Mouse (Mus musculus) liver, embryonic 14.5 days (tissue): Measurements from ENCODE around the gene Thegl. TPM values are rescaled to one million over a fixed set of nuclear protein-coding genes. Genes with fewer than 3 reads are reported as not detected.

Experiments used
- ATAC-seq: fragments of 200-750 bp; cut with Nextera tagmentation; 2 replicates; pipeline ENCODE4 v1.8.0; 2017; ENCODE audit warnings: moderate number of reproducible peaks, mild to moderate bottlenecking, moderate library complexity; ENCODE audit not compliant: insufficient read depth
- DNase-seq, 3 experiments: peaks; one replicate each; pipeline ENCODE4 v3.0.0-alpha.2; 2012 to 2013; ENCODE audit warnings: low read depth in 3 of 3, low spot score in 3 of 3
- H3K27ac ChIP-seq: fragments of 300-500 bp; sonication (generic); 2 replicates; pipeline ENCODE4 v1.5.1; 2014; ENCODE audit warnings: moderate library complexity, mild to moderate bottlenecking, control low read depth, inconsistent platforms
- H3K27me3 ChIP-seq: fragments of 300-500 bp; sonication (generic); 2 replicates; pipeline ENCODE4 v1.6.1; 2014; ENCODE audit warnings: mild to moderate bottlenecking, low read length, moderate library complexity; ENCODE audit not compliant: control insufficient read depth, insufficient read depth
- H3K36me3 ChIP-seq: fragments of 300-500 bp; sonication (generic); replicated peaks from 2 replicates; pipeline ENCODE4 v1.6.1; 2014; ENCODE audit warnings: low read depth; ENCODE audit not compliant: control insufficient read depth, insufficient read depth
- H3K4me1 ChIP-seq, 2 experiments: fragments of 200-500 bp in 1 of 2; fragments of 300-500 bp in 1 of 2; sonication (generic) in 1 of 2; replicated peaks; 2 replicates each; pipeline ENCODE4 v1.6.1; 2012 to 2014; ENCODE audit warnings: antibody characterized with exemption in 1 of 2, inconsistent platforms in 1 of 2, low read length in 1 of 2; ENCODE audit not compliant: control insufficient read depth in 2 of 2, insufficient read depth in 2 of 2
- H3K4me2 ChIP-seq: fragments of 300-500 bp; sonication (generic); 2 replicates; pipeline ENCODE4 v1.6.1; 2014; ENCODE audit warnings: low read depth, mild to moderate bottlenecking, control low read depth, moderate library complexity
- H3K4me3 ChIP-seq, 2 experiments: fragments of 200-500 bp in 1 of 2; fragments of 300-500 bp in 1 of 2; sonication (generic) in 1 of 2; 2 replicates each; pipeline ENCODE4 v1.5.1; 2012 to 2014; ENCODE audit warnings: low read depth in 2 of 2, low read length in 2 of 2, mild to moderate bottlenecking in 2 of 2, control low read depth in 1 of 2, inconsistent platforms in 1 of 2, moderate library complexity in 1 of 2; ENCODE audit not compliant: insufficient read depth in 1 of 2
- H3K9ac ChIP-seq: fragments of 300-500 bp; sonication (generic); replicated peaks from 2 replicates; pipeline ENCODE4 v1.6.1; 2014; ENCODE audit warnings: mild to moderate bottlenecking, control low read depth, moderate library complexity
- H3K9me3 ChIP-seq: fragments of 300-500 bp; sonication (generic); 2 replicates; pipeline ENCODE4 v1.6.1; 2016; ENCODE audit warnings: low read length, mixed read lengths; ENCODE audit not compliant: control insufficient read depth
- CTCF ChIP-seq: IDR thresholded peaks from 2 replicates; pipeline ENCODE4 v1.5.1; 2016; ENCODE audit warnings: antibody characterized with exemption, low read depth, control low read depth
- EP300 ChIP-seq: IDR thresholded peaks from 2 replicates; pipeline ENCODE4 v1.6.1; 2016; ENCODE audit warnings: antibody characterized with exemption, low read depth
- WGBS: fragments of 180-500 bp; shearing (Covaris S2); extraction: QIAGEN DNeasy Blood & Tissue Kit; methylation state at CpG from one replicate; pipeline ENCODE4 v1.1.7; 2014; ENCODE audit not compliant: insufficient replicate concordance; 5-methylcytosine and 5-hydroxymethylcytosine counted together
- polyA plus RNA-seq, 2 experiments: library from polyadenylated mRNA; depleted of rRNA in 1 of 2; stranded (reverse) in 1 of 2; unstranded in 1 of 2; fragments of >200 nt; fragmentation: Nextera tagmentation in 1 of 2; extraction: Ambion mirVana in 1 of 2; gene quantifications; 2 replicates each; pipeline versions ENCODE4 v1.2.1 to v1.2.3; 2012 to 2014

Thegl gene
- polyA plus RNA-seq, 2 experiments = 0.18 to 0.43 TPM

- Histone ChIP-seq H3K4me2 (no peak overlapping the region), H3K9me3 (no peaks in the 10 kb centered on the region), H3K27me3 (peaks cover 16% of the 10 kb centered on the region), H3K4me3 (no peak overlapping the region), H3K4me1 (peaks cover 0 to 10% of the 10 kb centered on the region in 2 experiments; a peak in 2 of 4 replicates), H3K27ac (no peak overlapping the region), H3K36me3 (no peaks in the 10 kb centered on the region), H3K9ac (no peak overlapping the region)
- no peak for ATAC-seq
- no peak for DNase-seq
- no peak for TF ChIP-seq CTCF
- no peak for TF ChIP-seq EP300
- 54% methylated on average over 3 of the region's 3 CpGs for WGBS
Observed at GRCm38 (mm10) chr5:77098874-77099273, 83.1 kb downstream of the Thegl start.

GRCm38 (mm10) chr5:77099317-77099996, 83.6 kb downstream of the Thegl start:
- no peak overlapping the region for H3K9ac ChIP-seq
- no peaks in the 10 kb centered on the region for H3K9me3 ChIP-seq
- H3K4me3 ChIP-seq = no peak overlapping the region
- ATAC-seq (no peak), DNase-seq (no peak)
- TF ChIP-seq EP300 = no peak
- TF ChIP-seq CTCF = no peak
- peaks cover 14% of the 10 kb centered on the region for H3K27me3 ChIP-seq
- no peak overlapping the region for H3K4me2 ChIP-seq
- WGBS = 30% methylated on average over 11 of the region's 11 CpGs
- no peaks in the 10 kb centered on the region for H3K36me3 ChIP-seq
- H3K4me1 ChIP-seq = peaks cover 0 to 10% of the 10 kb centered on the region in 2 experiments; a peak in 2 of 4 replicates
- no peak overlapping the region for H3K27ac ChIP-seq

GRCm38 (mm10) chr5:77099997-77100380, 84.2 kb downstream of the Thegl start:
- no peak for ATAC-seq
- TF ChIP-seq CTCF = no peak
- TF ChIP-seq EP300 = no peak
- Histone ChIP-seq H3K9ac (no peak overlapping the region), H3K4me1 (peaks cover 0 to 10% of the 10 kb centered on the region in 2 experiments; a peak in 2 of 4 replicates), H3K9me3 (no peaks in the 10 kb centered on the region), H3K27me3 (peaks cover 9% of the 10 kb centered on the region), H3K4me3 (no peak overlapping the region), H3K27ac (no peak overlapping the region), H3K36me3 (no peaks in the 10 kb centered on the region), H3K4me2 (no peak overlapping the region)
- whole genome bisulfite sequencing = 58% methylated on average over 6 of the region's 6 CpGs
- no peak for DNase-seq

GRCm38 (mm10) chr5:77100691-77101090, 84.9 kb downstream of the Thegl start:
- H3K4me2 ChIP-seq = no peak overlapping the region
- H3K9me3 ChIP-seq = no peaks in the 10 kb centered on the region
- DNase-seq = no peak
- TF ChIP-seq CTCF = no peak
- no peak for TF ChIP-seq EP300
- peaks cover 0 to 10% of the 10 kb centered on the region in 2 experiments; a peak in 2 of 4 replicates for H3K4me1 ChIP-seq
- H3K9ac ChIP-seq = no peak overlapping the region
- 62% methylated on average over 6 of the region's 6 CpGs for WGBS
- no peak overlapping the region for H3K4me3 ChIP-seq
- peaks cover 3% of the 10 kb centered on the region for H3K27me3 ChIP-seq
- no peak overlapping the region for H3K27ac ChIP-seq
- no peaks in the 10 kb centered on the region for H3K36me3 ChIP-seq
- no peak for ATAC-seq

- DNase-seq (no peak), ATAC-seq (no peak)
- Histone ChIP-seq H3K4me2 (no peak overlapping the region), H3K27ac (no peak overlapping the region), H3K4me3 (no peak overlapping the region), H3K9me3 (no peaks in the 10 kb centered on the region), H3K36me3 (no peaks in the 10 kb centered on the region), H3K4me1 (peaks cover 0 to 8% of the 10 kb centered on the region in 2 experiments; a peak in 2 of 4 replicates), H3K9ac (no peak overlapping the region), H3K27me3 (no peaks in the 10 kb centered on the region)
- WGBS = 64% methylated on average over 15 of the region's 15 CpGs
- TF ChIP-seq EP300 = no peak
- no peak for TF ChIP-seq CTCF
Observed at GRCm38 (mm10) chr5:77102522-77103365, 86.9 kb downstream of the Thegl start.
